Mouse (Mus musculus) c-Kit-negative CD71-positive TER-119-positive erythroid progenitor cells, embryonic 14.5 days (primary cell): ENCODE results near the gene Efcab2.

Experiments used
- DNase-seq: peaks from one replicate; pipeline ENCODE4 v3.0.0-alpha.2; 2013; ENCODE audit warnings: low read depth, low spot score

Efcab2 gene

DNA sequence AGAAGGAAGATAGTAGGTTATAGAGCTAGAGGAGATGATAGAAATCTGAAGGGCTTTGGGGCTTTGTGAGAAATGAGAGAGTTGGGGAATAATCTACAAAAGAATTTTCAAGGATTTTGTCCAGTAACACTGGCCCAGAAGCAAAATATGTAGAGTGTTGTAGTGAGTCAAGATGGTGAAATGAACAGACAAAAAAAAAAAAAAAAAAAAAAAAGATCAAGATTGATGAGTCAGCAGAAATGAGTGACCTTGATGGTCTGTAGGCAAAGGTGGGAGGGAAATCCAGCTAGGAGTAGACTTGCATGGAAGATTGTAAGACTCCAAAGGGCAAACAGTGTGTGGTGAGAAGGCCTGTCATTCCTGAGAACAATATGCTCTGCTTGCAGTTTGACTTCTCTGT is 78.0 kb downstream of the Efcab2 start:
- DNase-seq = no peak

- no peak for DNase-seq
These were observed 79.4 kb downstream of the Efcab2 start for GRCm38 (mm10) chr1:178485138-178485867.

DNA sequence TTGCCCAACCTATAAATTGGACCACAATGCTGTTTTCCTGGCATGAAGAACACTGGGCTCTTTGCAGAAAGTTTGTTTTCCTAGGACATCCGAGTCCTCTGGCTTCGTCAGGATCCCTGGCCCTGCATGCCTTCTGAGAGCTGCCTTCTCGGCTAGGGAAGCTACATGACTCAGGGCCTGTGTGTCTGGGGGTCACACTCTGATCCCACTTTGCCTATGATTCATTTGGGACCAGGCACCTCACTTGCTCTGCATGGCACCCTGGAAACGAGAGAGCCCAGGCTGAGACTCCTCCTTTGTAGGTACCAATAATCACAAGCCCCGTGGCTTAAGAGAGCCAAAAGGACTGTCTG is 80.0 kb downstream of the Efcab2 start:
- no peak for DNase-seq

DNA sequence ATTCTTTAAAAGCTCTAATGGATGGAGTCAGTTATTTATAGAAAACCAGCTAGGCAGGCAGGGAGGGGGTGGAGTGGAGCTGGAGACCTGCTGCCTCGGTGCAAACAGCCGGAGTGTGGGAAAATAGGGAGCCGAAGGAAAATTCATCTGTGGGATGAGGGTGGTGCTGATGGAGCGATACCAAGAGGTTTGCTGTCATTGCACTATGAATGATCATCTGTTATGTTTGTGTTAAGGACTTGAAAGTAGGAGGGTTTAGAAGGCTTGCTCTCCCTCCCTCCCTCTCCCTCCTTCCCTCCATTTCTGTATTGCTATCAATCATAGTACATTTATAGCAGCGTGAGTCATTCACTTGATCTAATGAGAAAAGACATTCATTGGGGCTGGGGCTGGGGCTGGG is 80.9 kb downstream of the Efcab2 start:
- no peak for DNase-seq

- no peak for DNase-seq
These were observed 83.2 kb downstream of the Efcab2 start for GRCm38 (mm10) chr1:178489127-178489526.

GRCm38 (mm10) chr1:178491733-178492132 is 85.8 kb downstream of the Efcab2 start:
- no peak for DNase-seq

DNA sequence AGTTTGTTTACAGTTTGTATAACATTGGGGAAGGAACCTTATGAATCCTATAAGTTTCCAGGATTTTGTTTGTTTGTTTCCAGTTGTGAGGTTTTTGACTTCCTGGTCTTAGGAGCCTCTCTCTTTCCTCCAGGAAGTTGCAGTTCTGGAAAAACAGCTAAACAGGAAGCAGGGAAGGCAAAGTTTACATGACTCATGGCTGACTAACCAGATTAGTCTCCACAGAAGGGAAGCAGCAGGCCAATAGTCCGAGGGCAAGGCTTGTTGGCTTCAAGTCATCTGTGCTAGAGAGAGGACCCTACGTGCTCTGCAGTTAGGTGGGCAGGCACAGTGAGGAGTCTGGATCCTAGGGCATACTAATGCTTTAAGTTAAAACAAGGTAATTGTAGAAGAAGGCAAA is 86.6 kb downstream of the Efcab2 start:
- no peak for DNase-seq

GRCm38 (mm10) chr1:178496186-178496585 is 90.3 kb downstream of the Efcab2 start:
- no peak for DNase-seq

DNA sequence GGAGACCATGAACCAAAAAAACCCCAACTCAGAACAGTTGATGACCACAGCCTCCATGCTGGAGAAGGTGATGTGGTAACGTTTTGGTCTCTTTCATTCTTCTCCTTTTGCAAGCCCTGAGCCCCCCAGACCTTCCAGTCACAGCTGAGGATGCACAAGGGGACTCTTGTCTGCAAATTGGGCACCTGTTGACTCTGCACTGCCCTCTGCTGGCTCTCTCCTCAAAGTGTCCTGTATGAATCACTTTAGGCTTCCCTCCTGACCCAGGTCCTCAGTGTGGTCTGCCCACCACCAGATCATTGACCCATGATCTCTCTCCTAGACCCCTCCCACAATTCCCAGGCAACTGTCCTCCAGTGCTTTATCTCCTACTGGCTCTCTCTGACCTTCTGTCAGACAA is 91.0 kb downstream of the Efcab2 start:
- DNase-seq = no peak

- DNase-seq = no peak
These were observed 101.1 kb downstream of the Efcab2 start for GRCm38 (mm10) chr1:178506938-178507337.

- no peak for DNase-seq
These were observed 106.6 kb downstream of the Efcab2 start for GRCm38 (mm10) chr1:178512323-178513031.

DNA sequence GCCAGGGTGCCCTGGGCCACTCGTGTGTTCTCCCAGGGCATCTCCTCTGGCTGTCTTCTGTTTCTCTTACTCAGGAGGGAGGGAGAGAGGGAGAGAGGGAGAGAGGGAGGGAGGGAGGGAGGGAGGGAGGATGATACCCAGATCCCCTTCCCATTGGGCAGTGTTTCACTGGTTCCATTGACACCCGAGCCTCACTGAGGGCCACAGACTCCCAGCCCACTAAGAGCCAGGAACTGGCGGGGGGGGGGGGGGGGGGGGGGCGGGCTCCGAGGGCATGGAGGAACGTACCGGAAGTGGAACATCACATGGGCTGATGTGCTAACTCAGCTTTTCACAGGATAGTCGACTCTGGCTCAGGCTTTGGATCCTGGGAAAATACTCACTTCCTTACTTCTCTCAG is 108.1 kb downstream of the Efcab2 start:
- no peak for DNase-seq

GRCm38 (mm10) chr1:178515839-178516238 is 110.0 kb downstream of the Efcab2 start:
- no peak for DNase-seq

DNA sequence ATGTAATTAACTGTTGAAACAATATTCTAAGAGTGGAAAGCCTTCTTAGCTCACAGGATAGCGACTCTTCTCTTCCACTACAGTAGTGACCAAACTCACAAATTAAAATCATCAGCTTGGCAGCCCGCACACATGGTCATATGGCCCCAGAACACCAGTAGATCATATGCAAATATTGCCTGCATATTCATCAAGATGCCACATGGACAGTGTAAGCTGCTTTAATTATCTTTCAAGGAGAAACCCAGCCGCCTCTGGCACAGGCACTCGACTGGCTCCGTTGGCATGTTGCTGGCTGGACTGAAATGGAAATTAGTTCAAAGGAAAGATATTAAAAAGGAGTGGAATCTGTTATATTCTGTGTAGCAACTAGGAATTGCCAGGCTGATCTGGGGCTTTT is 116.5 kb downstream of the Efcab2 start:
- no peak for DNase-seq

DNA sequence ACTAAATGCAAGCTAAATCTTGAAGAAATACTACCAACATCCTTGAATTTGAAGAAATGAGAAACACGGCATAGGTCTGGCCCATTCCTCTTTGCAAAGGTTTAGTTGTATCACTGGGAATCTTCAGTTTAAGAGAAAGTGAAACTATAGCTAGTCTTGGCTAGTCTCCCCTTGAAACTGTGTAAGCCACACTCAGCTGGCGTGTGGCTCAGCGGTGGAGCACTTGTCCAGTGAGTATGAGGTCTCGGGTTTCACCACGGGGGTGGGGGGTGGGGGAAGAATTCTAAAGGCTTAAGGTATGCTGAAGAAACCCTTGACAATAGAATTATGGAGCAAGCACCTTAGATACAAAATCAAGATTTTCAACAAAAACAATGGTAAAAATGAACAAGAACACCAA is 117.3 kb downstream of the Efcab2 start:
- DNase-seq = no peak

- DNase-seq = no peak
These were observed 121.3 kb downstream of the Efcab2 start for GRCm38 (mm10) chr1:178527185-178527546.

GRCm38 (mm10) chr1:178527547-178528361 is 121.9 kb downstream of the Efcab2 start:
- no peak for DNase-seq

- DNase-seq = no peak
These were observed 122.8 kb downstream of the Efcab2 start, which contains the start of gene Kif26b for GRCm38 (mm10) chr1:178528431-178529351. Gene Kif26b (plus strand): TSS chr1:178529125.

DNA sequence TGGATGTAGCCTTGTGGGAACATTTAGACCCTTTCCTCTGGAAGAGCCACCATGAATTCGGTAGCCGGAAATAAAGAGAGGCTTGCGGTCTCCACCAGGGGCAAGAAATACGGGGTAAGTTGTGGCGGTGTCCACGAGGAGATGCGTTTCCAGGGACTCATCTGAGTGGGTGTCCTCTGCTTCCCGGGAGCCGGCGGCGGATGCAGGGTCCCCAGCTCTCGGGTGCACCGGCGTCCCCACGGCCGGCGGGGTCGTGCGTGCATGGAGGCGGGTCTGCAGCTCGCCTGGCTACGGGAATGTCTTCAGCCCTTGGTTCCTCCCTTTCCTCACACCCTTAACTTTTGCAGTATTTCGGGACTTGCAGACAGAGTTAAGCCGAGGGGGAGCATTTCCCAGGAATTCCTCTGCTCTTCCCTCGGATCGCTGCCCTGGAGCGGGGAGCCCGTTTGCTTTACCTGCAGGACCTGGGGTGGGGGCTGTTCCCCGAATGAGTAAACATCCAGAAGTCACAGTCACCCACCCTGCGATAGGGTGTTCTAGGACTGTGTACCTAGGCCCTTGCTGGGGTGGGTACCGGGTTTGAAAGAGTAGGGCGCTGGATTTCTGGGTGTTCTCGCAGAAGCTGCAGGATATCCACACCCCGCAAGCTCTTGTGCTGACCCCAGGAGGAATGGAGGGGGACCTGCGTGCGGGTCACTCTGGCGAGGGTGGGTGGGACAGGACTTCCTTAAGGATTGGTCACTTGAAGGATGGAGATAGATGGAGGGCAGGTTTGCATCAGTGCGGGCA is 123.8 kb downstream of the Efcab2 start:
- DNase-seq = no peak

GRCm38 (mm10) chr1:178530301-178531078 is 124.6 kb downstream of the Efcab2 start:
- DNase-seq = no peak
